ENCODE assay signal across 21 mouse cellular contexts in genomic region chr1:190768307-190768706, GRCm38 (mm10).
DNase-seq lines count a peak whose midpoint lies in the region; ATAC-seq and TF ChIP-seq lines count a peak whose summit lies in the region.
"Had no signal": no experiment of that assay in that cellular context is flagged by ENCODE, and none has a peak within 500 bp of the region (broad histone marks: within the 10 kb centered on the region; RNA-seq: fewer than 3 reads in every experiment).

No protein-coding gene starts in this region.

- H3K4me1 ChIP-seq in lung, embryonic 14.5 days (ENCODE audit: insufficient read depth), result peaks cover 3% of the 10 kb centered on the region; the same call in 1 of the 2 replicates
- H3K4me1 ChIP-seq: embryonic facial prominence, embryonic 12.5 days; forebrain, embryonic 12.5 days had no signal

- no peak for TF ChIP-seq CTCF in gastrocnemius, adult 2 months (IDR thresholded peaks at IDR 0.05)
- no peak for TF ChIP-seq CTCF in lung, embryonic 14.5 days (IDR thresholded peaks at IDR 0.05; ENCODE audit: low read depth)

- no peak overlapping the region for H3K4me2 ChIP-seq in lung, embryonic 14.5 days
- H3K4me2 ChIP-seq: embryonic facial prominence, embryonic 12.5 days; forebrain, embryonic 12.5 days; hindbrain, embryonic 12.5 days had no signal

- no peaks in the 10 kb centered on the region for H3K27me3 ChIP-seq in lung, embryonic 14.5 days (ENCODE audit: insufficient read depth, low read length)
- H3K27me3 ChIP-seq: embryonic facial prominence, embryonic 12.5 days; forebrain, embryonic 12.5 days; hindbrain, embryonic 12.5 days had no signal

- no peak overlapping the region for H3K9ac ChIP-seq in lung, embryonic 14.5 days
- H3K9ac ChIP-seq: embryonic facial prominence, embryonic 12.5 days; forebrain, embryonic 12.5 days; hindbrain, embryonic 12.5 days had no signal

- WGBS in lung, embryonic 14.5 days, result 40% methylated on average over 1 of the region's 1 CpGs

- intact Hi-C loops in gastrocnemius, adult 2 months (cut with DNase I), result no loop called here
- intact Hi-C loops in gastrocnemius, postnatal 36 days (cut with DNase I), result no loop called here

- no peak overlapping the region for H3K4me3 ChIP-seq in gastrocnemius, adult 2 months
- no peak overlapping the region for H3K4me3 ChIP-seq in lung, embryonic 14.5 days (ENCODE audit: low read depth, low read length)
- H3K4me3 ChIP-seq: embryonic facial prominence, embryonic 12.5 days; forebrain, embryonic 12.5 days; hindbrain, embryonic 12.5 days had no signal

- DNase-seq in gastrocnemius, adult 2 months, result peak; percentile 31
- DNase-seq in gastrocnemius, postnatal 36 days, result no peak
- DNase-seq in lung, embryonic 14.5 days, result no peak
- DNase-seq in lung, postnatal 25 days (ENCODE audit: low spot score), result no peak
- DNase-seq in right cerebral cortex, postnatal 36 days (ENCODE audit: low spot score in 2 of 2), result peak; percentile 18 to 29
- DNase-seq in right cerebral cortex, adult 2 months (ENCODE audit: low spot score in 2 of 2), result no peak
- no peak for DNase-seq in adrenal gland, adult 8-10 months
- DNase-seq: adrenal gland, postnatal 25 days; cerebellum, adult 2 months; cerebellum, postnatal 10 days; embryo, embryonic 11 days; gastrocnemius, postnatal 14 days; heart, postnatal 4 days had no signal

- no peak overlapping the region for H3K27ac ChIP-seq in gastrocnemius, adult 2 months
- peak overlapping the region; percentile 12; the same call in 1 of the 2 replicates for H3K27ac ChIP-seq in lung, embryonic 14.5 days (ENCODE audit: low read depth)
- H3K27ac ChIP-seq: embryonic facial prominence, embryonic 12.5 days; forebrain, embryonic 12.5 days; hindbrain, embryonic 12.5 days had no signal

- no peaks in the 10 kb centered on the region for H3K9me3 ChIP-seq in lung, embryonic 14.5 days (ENCODE audit: low read depth, low read length)
- H3K9me3 ChIP-seq: embryonic facial prominence, embryonic 12.5 days had no signal

- ATAC-seq in lung, embryonic 14.5 days (ENCODE audit: insufficient read depth), result no peak
- ATAC-seq: activated CD4-positive, CD25-positive, alpha-beta regulatory T cell, adult 4 months; forebrain, embryonic 16.5 days; hindbrain, embryonic 16.5 days; inflammation-experienced regulatory T-cells, adult 6 months; Patski had no signal

- peaks cover 3% of the 10 kb centered on the region; the same call in 1 of the 2 replicates for H3K36me3 ChIP-seq in lung, embryonic 14.5 days (ENCODE audit: insufficient read depth)

Comparison
In these comparisons a context has a peak if more than half of its experiments do, and no peak if none do; other contexts are left out.
1. DNase-seq: peak in gastrocnemius, adult 2 months (single experiment) and right cerebral cortex, postnatal 36 days (2 of 2); none in gastrocnemius, postnatal 36 days (0 of 2), lung, embryonic 14.5 days (single experiment), lung, postnatal 25 days (single experiment), right cerebral cortex, adult 2 months (0 of 2) and adrenal gland, adult 8-10 months (single experiment).